ENCODE assay signal across 8 mouse cellular contexts in genomic region chr12:70967581-70967980, GRCm38 (mm10). TPM values are rescaled to one million over a fixed set of nuclear protein-coding genes. Genes with fewer than 3 reads are reported as not detected.
A peak's percentile ranks its signal among the peaks of the same experiment; 100 is the strongest.
DNase-seq lines count a peak whose midpoint lies in the region; ATAC-seq and TF ChIP-seq lines count a peak whose summit lies in the region.

No protein-coding gene starts in this region.

- H3K4me3 ChIP-seq in left cerebral cortex, adult 2 months = peak overlapping the region; percentile 81
- H3K4me3 ChIP-seq in brown adipose tissue, adult 24 weeks (ENCODE audit: insufficient read depth, low read depth, low read length) = peak overlapping the region; percentile 77
- peak overlapping the region; percentile 64 for H3K4me3 ChIP-seq in hindbrain, embryonic 13.5 days
- peak overlapping the region; percentile 61 for H3K4me3 ChIP-seq in midbrain, postnatal 0 days (ENCODE audit: low read depth, low read length)

- no peaks in the 10 kb centered on the region for H3K9me3 ChIP-seq in hindbrain, embryonic 13.5 days
- no peaks in the 10 kb centered on the region for H3K9me3 ChIP-seq in midbrain, postnatal 0 days (ENCODE audit: low read length)

- intact Hi-C loops in left cerebral cortex, adult 2 months (cut with DNase I) = no loop called here
- intact Hi-C loops in left cerebral cortex, postnatal 25 days (cut with DNase I) = no loop called here

- H3K36me3 ChIP-seq in hindbrain, embryonic 13.5 days = peaks cover 17% of the 10 kb centered on the region
- peaks cover 6% of the 10 kb centered on the region for H3K36me3 ChIP-seq in midbrain, postnatal 0 days (ENCODE audit: insufficient read depth, low read length)

- WGBS in hindbrain, embryonic 13.5 days = 51% methylated on average over 8 of the region's 8 CpGs
- WGBS in midbrain, postnatal 0 days = 44% methylated on average over 8 of the region's 8 CpGs

- no peak for TF ChIP-seq CTCF in left cerebral cortex, adult 2 months (IDR thresholded peaks at IDR 0.05)
- no peak for TF ChIP-seq CTCF in midbrain, postnatal 0 days (IDR thresholded peaks at IDR 0.05)

- peak overlapping the region; percentile 65 for H3K4me2 ChIP-seq in hindbrain, embryonic 13.5 days
- peak overlapping the region; percentile 49 for H3K4me2 ChIP-seq in midbrain, postnatal 0 days (ENCODE audit: low read depth, low read length, poor library complexity, severe bottlenecking)

- peaks cover 6% of the 10 kb centered on the region; the same call in 1 of the 2 replicates for H3K4me1 ChIP-seq in brown adipose tissue, adult 24 weeks (ENCODE audit: control insufficient read depth, insufficient read depth, insufficient read length, low read length)
- peaks cover 7% of the 10 kb centered on the region; the same call in 1 of the 2 replicates for H3K4me1 ChIP-seq in hindbrain, embryonic 13.5 days (replicated peaks)
- no peaks in the 10 kb centered on the region for H3K4me1 ChIP-seq in midbrain, postnatal 0 days (ENCODE audit: insufficient read depth, low read length)

- peak overlapping the region; percentile 98 for H3K27ac ChIP-seq in left cerebral cortex, adult 2 months
- peak overlapping the region; percentile 95 for H3K27ac ChIP-seq in brown adipose tissue, adult 24 weeks (replicated peaks; ENCODE audit: low read depth, low read length)
- H3K27ac ChIP-seq in hindbrain, embryonic 13.5 days = peak overlapping the region; percentile 93; the same call in 1 of the 2 replicates
- peak overlapping the region; percentile 92 for H3K27ac ChIP-seq in midbrain, postnatal 0 days (ENCODE audit: low read depth, low read length)

- H3K27me3 ChIP-seq in hindbrain, embryonic 13.5 days = no peaks in the 10 kb centered on the region
- no peaks in the 10 kb centered on the region for H3K27me3 ChIP-seq in midbrain, postnatal 0 days (ENCODE audit: insufficient read depth, low read length)

- DNase-seq in left cerebral cortex, adult 2 months (ENCODE audit: extremely low spot score in 1 of 2, low spot score in 2 of 2) = no peak
- no peak for DNase-seq in left cerebral cortex, postnatal 25 days (ENCODE audit: low spot score in 2 of 2)
- no peak for DNase-seq in midbrain, postnatal 0 days (ENCODE audit: low spot score)
- DNase-seq in ovary, postnatal 14 days (ENCODE audit: low spot score) = no peak
- no peak for DNase-seq in thymus, postnatal 4 days

- ATAC-seq in hindbrain, embryonic 13.5 days (ENCODE audit: low FRiP score) = no peak
- ATAC-seq in midbrain, postnatal 0 days (ENCODE audit: low FRiP score) = no peak
- ATAC-seq in erythroid progenitor cell, adult 5-6 weeks (replicated peaks; ENCODE audit: low FRiP score, poor library complexity, severe bottlenecking) = no peak

- 0 out of 2 replicates have a peak overlapping the region, but pooled peaks have one; percentile 82 for H3K9ac ChIP-seq in hindbrain, embryonic 13.5 days
- H3K9ac ChIP-seq in midbrain, postnatal 0 days (replicated peaks; ENCODE audit: low read length, poor library complexity, severe bottlenecking) = peak overlapping the region; percentile 78

RNA-seq across cellular contexts. Expression of gene Psma3, which starts 6.8 kb away (rescaled TPM):
- 100 to 1,000 TPM; 170 to 185 TPM for total RNA-seq in left cerebral cortex, adult 2 months (2021)
- total RNA-seq in left cerebral cortex, postnatal 25 days (2021) = 100 to 1,000 TPM; 202 to 204 TPM
- polyA plus RNA-seq in brown adipose tissue, adult 24 weeks (2012; ENCODE audit: insufficient read depth, insufficient read length, missing spikeins) = 441 and 473 TPM in 2 replicates
- polyA plus RNA-seq in hindbrain, embryonic 13.5 days (2015; fragmentation: Nextera tagmentation; extraction: Ambion mirVana) = 599 and 600 TPM in 2 replicates
- total RNA-seq in midbrain, postnatal 0 days (2014; rRNA removed) = 116 and 131 TPM in 2 replicates
- polyA plus RNA-seq in midbrain, postnatal 0 days (2015; fragmentation: Nextera tagmentation; extraction: Ambion mirVana) = 505 and 509 TPM in 2 replicates
- total RNA-seq in erythroid progenitor cell, adult 5-6 weeks (2015; ENCODE audit: low replicate concordance) = 161 and 236 TPM in 2 replicates
- 151 and 160 TPM in 2 replicates for total RNA-seq in erythroid progenitor cell, adult 5-6 weeks (2017; ENCODE audit: low replicate concordance)

RNA-seq across cellular contexts. Expression of gene Actr10, which starts 29.9 kb away (rescaled TPM):
- total RNA-seq in left cerebral cortex, adult 2 months (2021) = 100 to 1,000 TPM; 138 to 163 TPM
- 100 to 1,000 TPM; 171 to 190 TPM for total RNA-seq in left cerebral cortex, postnatal 25 days (2021)
- 125 and 165 TPM in 2 replicates for polyA plus RNA-seq in brown adipose tissue, adult 24 weeks (2012; ENCODE audit: insufficient read depth, insufficient read length, missing spikeins)
- 216 TPM in 2 replicates for polyA plus RNA-seq in hindbrain, embryonic 13.5 days (2015; fragmentation: Nextera tagmentation; extraction: Ambion mirVana)
- 132 and 144 TPM in 2 replicates for total RNA-seq in midbrain, postnatal 0 days (2014; rRNA removed)
- 164 and 171 TPM in 2 replicates for polyA plus RNA-seq in midbrain, postnatal 0 days (2015; fragmentation: Nextera tagmentation; extraction: Ambion mirVana)
- 47.2 and 48.6 TPM in 2 replicates for total RNA-seq in erythroid progenitor cell, adult 5-6 weeks (2015; ENCODE audit: low replicate concordance)
- total RNA-seq in erythroid progenitor cell, adult 5-6 weeks (2017; ENCODE audit: low replicate concordance) = 11.7 and 11.9 TPM in 2 replicates

RNA-seq across cellular contexts. Expression of gene Arid4a, which starts 48.2 kb away (rescaled TPM):
- 10 to 100 TPM; 35.2 to 36.4 TPM for total RNA-seq in left cerebral cortex, adult 2 months (2021)
- 10 to 100 TPM; 37.0 to 37.1 TPM for total RNA-seq in left cerebral cortex, postnatal 25 days (2021)
- polyA plus RNA-seq in brown adipose tissue, adult 24 weeks (2012; ENCODE audit: insufficient read depth, insufficient read length, missing spikeins) = 6.8 and 12.1 TPM in 2 replicates
- polyA plus RNA-seq in hindbrain, embryonic 13.5 days (2015; fragmentation: Nextera tagmentation; extraction: Ambion mirVana) = 41.2 and 41.3 TPM in 2 replicates
- 11.0 and 11.1 TPM in 2 replicates for total RNA-seq in midbrain, postnatal 0 days (2014; rRNA removed)
- polyA plus RNA-seq in midbrain, postnatal 0 days (2015; fragmentation: Nextera tagmentation; extraction: Ambion mirVana) = 40.0 and 43.4 TPM in 2 replicates
- total RNA-seq in erythroid progenitor cell, adult 5-6 weeks (2015; ENCODE audit: low replicate concordance) = 44.7 and 54.1 TPM in 2 replicates
- 92.0 and 107 TPM in 2 replicates for total RNA-seq in erythroid progenitor cell, adult 5-6 weeks (2017; ENCODE audit: low replicate concordance)
